Mouse (Mus musculus): ENCODE results near the gene Zfp810.
"Not testable (repeated sequence)": the region's sequence is repeated elsewhere in the genome, so short reads cannot be mapped to it uniquely, and the experiment has no call there.

Zfp810 gene

DNA sequence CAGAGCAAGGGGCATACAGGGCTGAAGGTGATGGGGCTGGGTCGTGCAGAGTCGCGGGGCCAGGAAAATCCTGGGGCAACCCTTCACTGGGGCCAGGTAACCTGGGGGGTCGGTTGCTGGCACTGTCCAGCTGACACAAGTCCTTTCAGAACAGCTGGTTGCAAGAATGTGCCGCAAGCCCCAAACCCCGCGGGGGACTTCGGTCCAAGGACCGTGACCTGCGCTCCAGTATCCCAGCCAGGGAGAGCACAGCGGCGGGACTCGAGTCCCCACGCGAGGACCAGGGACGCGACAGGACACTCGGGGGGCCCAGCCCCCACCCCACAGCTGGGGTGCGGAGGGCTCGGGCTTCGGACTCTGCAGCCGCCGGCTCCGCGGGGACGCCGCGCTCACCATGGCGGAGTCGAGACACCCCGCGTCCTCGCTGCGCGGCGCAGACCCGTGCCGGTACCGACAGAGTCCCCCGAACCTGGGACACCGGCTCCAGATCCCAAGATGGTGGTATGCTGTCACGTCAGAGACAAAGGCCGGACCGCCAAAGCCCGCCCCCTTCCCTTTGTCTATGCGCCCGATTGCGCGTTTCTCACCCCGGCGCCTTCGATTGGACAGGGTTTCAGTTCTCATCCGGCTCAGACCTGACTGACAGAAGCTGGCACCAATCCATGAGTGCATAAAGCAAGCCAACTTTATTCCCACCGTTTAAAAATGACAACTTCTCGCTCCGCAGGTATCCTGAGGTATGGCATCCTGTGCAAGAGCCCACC is at the start of gene Zfp810:
Gene Zfp810, minus strand, starts transcription at position 493 of the 764 bp plus-strand sequence.
- DNase-seq (ENCODE audit: low spot score in 2 of 2): peak; percentile 71 to 81

DNA sequence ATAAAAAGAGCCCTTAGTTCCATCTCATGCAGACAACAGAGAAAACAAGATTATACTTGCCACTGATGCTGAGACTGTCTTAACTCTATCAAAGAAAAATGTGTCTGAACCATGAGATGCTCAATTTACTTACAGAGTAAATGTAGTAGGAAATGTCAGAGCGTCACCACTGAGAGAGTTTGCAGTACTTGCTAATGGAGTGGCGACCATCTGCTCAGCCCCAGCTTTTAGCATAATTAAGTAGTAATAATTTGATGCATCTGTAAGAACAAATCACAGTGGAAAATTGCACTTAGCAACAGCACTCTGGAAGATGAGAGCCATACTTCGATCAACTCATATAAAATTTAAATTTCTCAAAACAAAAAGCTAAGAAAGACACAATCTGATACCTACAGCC is 48.5 kb upstream of the Zfp810 start:
- no peak for DNase-seq (ENCODE audit: low spot score in 2 of 2)

DNA sequence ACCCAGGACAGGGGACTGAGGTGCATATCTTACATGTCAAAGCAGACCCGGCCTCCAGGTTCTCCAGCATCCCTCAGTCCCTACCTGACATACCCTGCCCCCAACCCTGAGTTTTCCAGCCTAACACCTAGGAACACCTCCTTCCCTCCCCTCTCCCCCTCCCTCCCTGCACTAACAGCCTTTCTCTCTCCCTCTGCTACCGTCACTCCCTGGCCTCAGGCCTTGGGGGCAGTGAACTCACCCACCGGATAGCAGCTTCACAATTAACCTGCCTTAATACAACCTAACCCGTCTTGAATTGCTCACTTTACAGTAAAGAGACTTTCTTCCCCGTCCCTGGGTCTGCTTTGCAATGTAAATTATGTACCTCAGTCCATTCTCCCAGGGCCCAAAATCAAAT is 46.5 kb upstream of the Zfp810 start:
- no peak for DNase-seq (ENCODE audit: low spot score in 2 of 2)

DNA sequence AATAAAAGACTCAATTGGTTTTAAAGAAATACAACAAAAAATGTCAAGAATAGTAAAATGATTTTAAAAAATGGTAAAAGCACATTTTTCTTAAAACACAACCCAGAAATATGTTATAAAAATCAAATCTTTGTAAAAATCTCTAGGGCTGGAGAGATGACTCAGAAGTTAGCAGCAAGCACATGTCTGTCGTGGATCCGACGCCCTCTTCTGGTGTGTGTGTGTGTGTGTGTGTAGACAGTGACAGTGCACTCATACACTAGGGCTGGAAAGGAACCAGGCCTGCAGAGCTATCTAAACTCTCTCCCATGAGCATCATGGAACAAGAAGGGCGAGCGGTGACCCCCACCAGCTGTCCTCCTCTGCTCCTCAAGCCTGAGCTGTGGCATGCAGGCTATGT is 46.0 kb upstream of the Zfp810 start:
- no peak for DNase-seq (ENCODE audit: low spot score in 2 of 2)

DNA sequence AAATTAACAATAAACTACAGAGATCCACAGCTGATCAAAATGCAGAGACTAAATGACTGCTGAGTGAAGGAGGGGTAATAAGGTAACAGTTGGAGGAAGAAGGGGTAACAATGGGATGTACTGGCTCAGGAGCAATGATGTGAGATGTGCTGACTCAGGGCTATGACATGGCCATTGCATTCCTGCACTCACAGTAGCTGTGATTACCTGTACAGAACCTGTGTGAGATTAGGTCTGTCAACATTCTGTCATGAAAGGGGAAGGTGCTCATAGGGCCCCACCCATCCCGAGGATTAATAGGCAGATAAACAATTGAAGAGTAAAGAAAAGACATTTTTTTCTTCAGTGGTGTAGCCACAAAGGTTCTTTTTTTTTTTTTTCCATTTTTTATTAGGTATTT is 32.9 kb upstream of the Zfp810 start:
- no peak for DNase-seq (ENCODE audit: low spot score in 2 of 2)

DNA sequence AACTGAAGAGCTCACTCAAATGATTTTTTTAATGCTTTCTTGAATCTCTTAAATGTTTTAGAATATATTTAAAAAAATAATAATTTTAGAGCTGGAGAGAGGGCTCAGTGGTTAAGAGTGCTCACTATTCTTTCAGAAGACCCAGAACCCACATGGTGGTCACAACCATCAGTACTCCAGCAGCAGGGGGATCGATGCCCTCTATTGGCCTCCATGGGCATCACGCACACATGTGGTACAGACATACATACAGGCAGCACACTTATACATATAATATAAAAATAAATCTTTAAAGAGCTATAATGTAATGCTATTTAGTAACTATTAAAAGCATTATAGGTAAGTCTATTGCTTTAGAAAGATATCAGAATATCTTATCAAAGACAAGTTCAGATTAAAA is 29.8 kb upstream of the Zfp810 start:
- DNase-seq (ENCODE audit: low spot score in 2 of 2): no peak

DNA sequence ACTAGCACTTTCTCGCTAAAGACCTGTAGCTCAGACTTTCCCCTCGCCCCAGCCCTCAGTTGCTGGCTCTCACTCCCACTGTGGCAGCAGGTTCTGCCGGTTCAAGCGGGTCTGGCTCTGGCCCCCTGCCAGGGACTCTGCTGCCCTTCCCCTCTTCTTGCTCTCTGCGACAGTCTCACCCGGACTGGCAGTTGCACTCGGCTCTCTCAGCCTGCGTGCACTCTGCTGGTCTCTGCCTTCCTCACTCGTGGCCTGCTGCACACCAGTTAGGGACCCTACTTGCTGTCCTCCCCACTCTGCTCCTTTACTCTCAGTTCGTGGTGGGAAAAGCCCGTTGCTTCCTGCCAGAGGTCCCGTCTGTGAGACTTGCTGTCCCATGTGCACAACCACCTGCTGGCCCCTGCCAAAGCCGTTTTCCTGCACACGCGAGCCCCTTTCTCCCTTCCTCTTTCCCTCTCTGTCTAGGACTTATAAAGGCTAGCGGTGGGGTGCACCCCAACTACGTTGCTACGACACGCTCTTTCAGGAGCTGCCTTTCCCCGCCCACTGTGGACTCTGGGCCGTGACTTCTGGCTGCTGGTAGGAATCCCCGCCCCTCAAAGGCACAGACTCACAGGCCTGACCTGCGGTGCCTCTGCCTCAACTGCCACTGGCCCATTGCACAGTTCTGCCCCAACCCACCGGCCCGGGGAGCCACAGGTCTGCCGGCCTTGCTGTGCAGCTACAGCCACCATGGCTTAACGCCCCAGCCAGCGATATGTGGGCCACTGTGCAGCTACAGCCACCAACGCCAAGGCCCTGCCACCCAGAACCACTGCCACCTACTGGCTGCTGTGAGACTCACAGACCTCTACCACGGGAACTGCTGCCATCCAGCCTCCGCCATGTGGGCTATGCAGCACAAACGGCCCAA is 20.3 kb upstream of the Zfp810 start:
- DNase-seq (ENCODE audit: low spot score in 2 of 2): peak; percentile 79 to 87

DNA sequence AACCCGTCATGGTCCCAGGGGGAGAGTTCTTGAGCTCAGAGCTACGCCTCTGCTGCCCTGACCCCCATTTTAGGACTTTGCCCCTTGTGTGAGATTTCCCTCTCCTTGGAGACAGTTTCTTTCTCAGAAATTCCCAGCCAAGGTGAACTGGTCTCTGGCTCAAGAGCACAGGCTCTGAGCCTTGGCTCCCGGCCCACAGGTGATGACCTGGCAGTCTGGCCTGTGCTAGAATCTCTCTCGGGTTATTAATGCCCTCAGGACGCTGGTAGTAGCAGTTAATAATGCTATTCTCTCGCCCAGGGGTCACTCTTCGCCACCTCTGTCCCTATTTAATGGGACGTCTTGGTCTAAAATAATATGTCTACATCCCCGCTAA is 19.6 kb upstream of the Zfp810 start:
- DNase-seq (ENCODE audit: low spot score in 2 of 2): no peak

DNA sequence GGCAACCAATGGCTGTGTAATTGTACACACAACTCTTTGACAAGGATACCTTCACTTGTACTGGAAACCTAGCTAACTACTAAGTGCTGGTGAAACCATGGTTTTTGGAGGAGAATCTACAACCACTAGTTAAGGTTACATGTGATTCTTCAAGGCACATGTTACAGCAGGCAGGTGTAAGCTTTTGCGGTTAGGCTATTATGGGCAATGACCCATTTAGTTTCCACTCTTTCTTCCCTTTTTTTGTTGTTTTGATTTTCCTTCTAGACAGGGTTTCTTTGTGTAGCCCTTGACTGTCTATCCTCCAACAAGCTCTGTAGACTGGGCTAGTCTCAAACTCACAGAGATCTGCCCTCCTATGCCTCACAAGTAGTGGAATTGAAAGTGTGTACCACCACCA is 17.1 kb upstream of the Zfp810 start:
- no peak for DNase-seq (ENCODE audit: low spot score in 2 of 2)

DNA sequence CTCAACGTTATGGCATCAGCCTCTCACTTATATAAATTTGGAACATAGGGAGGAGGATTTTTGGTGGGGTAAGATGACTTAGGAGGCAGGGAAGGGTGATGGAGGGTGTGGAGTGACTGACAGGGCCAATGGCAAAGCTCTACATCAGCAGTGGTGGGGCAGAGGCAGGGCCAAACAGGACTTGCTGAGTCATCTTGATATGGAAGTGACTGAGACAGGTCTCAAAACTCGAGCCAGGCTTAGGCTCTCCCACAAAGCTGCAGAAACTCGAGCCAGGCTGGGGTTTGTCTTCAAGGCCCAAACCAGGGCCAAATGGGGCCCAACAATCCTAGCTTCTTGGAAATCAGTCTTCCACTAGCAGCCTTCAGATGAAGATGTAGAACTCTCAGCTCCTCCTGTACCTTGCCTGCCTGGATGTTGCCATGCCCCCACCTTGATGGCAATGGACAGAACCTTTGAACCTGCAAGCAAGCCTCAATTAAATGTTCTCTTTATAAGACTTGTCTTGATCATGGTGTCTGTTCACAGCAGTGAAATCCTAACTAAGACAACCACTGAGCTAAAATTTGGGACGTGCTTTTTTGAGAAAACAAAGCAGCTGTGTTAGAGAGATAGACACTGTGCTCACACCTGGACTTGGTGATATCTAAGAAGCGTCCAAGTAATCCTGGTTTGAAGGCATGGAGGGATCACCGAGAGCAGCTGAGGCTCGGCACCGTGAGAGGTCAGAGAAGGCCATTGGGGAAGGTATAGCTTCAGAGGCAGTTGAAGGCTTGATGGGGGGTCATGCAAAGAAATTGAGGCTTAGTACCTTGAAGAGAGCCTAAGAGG is 15.1 kb upstream of the Zfp810 start:
- no peak for DNase-seq (ENCODE audit: low spot score in 2 of 2)

DNA sequence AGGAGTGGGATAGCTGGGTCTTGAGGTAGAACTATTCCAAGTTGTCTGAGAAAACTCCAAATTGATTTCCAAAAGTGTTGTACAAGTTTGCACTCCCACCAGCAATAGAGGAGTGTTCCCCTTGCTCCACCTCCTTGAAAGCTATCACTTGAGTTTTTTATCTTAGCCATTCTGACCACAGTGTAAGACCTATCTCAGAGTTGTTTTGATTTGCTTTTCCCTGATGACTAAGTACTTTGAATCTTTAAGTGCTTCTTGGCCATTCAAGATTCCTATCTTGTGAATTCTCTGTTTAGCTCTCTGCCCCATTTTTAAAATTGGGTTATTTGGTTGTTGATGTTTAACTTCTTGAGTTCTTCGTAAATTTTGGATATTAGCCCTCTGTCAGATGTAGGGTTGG is 11.7 kb upstream of the Zfp810 start:
- DNase-seq (ENCODE audit: low spot score in 2 of 2): no peak

DNA sequence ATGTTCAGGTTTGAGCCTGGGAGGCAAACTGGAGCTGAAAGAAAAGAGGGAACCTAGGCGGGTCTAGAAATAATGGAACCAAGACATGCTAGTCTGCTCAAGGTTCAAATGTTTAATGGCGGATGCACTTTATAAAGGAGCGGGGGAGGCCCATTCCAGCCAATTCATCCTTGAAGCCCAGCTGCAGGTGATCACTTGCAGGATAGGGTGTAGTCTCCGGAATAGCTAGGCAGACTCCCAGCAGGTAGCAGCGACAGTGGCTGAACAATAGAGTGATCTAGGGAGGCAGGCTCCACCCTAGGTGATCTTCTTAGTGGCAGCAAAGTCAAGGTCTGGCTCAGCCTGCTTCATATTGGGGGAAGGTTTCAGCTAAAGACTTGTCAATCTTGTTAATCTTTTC is 8.6 kb upstream of the Zfp810 start:
- DNase-seq (ENCODE audit: low spot score in 2 of 2): not testable (repeated sequence)

DNA sequence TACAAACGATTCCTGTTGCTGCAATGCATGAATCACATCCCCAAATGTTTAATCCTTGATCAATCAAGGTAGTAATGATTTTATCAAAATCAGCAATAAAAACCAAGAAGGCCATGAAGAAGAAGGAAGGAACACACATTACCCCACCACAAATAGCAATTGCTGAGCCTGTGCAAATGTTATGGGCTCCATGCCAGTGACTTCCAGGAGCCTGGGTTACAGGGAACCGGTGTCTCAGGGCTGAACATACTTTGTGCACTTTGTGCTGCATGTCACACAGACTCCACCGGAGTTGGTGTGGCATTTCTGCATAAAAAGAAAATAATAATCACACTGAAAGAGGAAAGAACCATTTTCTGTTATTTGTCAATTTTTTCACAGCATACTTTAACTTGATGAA is 6.6 kb upstream of the Zfp810 start:
- DNase-seq (ENCODE audit: low spot score in 2 of 2): no peak

DNA sequence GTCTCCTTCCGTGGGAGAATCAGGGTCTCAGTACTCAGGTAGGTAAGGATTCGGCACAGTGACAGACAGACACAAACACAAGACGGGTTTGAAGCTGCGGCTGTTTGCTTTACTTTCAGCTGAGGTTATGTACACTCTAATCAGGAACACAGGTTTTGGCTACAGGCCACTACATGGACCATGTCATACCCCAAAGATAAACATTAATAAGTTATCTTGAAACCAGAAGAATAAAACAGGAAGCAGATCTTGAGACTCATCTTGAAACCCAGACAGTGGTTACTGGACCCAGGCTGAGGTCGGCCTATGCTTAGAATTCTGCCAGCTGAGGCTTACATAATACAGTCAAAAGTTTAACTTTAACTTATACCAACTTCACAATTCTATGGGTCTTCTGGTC is 5.8 kb upstream of the Zfp810 start:
- DNase-seq (ENCODE audit: low spot score in 2 of 2): no peak

DNA sequence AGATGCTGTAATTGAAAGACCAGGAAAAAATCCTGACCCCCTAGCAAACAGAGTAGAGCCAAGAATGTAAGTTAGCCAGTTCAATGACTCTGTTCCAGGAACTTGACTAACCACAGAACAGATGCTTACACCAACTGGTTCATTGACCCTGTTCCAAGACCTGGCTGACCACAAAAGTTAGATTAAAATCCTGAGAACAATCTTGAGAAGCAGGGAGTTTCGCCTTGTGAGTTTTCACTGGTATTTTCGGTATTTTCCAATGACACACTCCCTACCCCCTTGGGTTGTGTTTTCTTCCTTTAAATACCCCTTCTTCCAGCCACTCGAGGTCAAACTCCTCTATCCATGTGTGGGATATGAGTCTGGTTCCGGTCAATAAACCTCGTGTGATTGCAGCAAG is 2.2 kb upstream of the Zfp810 start:
- DNase-seq (ENCODE audit: low spot score in 2 of 2): no peak

DNA sequence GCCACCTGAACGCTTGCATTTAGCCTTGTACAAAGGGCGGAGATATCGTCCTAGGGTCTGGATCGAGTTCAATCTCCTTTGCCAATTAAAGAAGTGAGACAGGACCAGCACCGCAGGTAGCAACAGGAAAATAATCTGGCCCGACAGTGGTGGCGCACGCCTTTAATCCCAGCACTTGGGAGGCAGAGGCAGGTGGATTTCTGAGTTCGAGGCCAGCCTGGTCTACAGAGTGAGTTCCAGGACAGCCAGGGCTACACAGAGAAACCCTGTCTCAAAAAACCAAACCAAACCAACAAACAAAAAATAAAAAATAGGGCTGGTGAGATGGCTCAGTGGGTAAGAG is 443 bp upstream of the Zfp810 start:
- DNase-seq (ENCODE audit: low spot score in 2 of 2): not testable (repeated sequence)

DNA sequence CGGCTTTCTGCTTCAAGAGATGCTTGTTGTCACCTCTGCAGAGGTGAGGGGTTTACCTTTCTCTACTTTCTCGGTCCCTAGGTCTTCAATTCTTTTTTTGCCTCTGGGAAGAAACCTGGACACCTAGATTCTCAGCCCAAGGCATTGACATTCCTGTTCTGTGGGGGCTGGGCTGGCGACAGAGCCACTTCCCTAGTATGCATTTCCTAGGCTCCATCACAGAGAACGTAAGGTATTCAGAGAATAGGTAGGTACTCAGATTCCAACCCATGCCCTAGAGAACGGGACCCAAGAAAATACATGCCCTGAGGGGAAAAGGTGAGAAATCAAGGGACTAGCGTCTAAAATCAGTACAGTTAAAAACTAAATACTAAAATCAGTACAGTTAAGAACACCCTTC is 722 bp downstream of the Zfp810 start:
- no peak for DNase-seq (ENCODE audit: low spot score in 2 of 2)

DNA sequence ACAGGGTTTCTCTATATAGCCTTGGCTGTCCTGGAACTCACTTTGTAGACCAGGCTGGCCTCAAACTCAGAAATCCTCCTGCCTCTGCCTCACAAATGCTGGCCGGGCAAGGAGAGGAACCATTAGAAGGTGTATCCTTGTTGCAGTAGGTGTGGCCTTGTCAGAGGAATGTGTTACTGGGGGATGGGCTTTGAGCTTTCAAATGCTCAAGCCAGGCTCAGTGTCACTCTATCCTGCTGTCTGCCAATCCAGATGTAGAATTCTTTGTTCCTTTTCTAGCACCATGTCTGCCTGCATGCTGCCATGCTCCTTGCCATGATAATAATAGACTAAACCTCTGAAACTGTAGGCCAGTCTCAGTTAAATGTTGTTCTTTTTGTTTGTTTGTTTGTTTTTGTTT is 5.2 kb downstream of the Zfp810 start:
- DNase-seq (ENCODE audit: low spot score in 2 of 2): no peak

DNA sequence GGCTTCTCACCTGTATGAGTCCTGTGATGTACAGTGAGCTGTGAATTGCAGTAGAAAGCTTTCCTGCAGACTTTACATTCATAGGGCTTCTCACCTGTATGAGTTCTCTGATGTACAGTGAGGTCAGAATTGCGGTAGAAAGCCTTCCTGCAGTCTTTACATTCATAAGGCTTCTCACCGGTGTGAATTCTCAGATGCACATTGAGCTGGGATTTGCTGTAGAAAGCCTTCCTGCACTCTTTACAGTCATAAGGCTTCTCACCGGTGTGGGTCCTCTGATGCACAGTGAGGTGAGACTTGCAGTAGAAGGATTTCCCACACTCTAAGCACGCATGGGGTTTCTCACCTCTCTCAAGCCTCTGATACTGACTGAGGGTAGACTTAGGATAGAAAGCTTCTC is 28.7 kb downstream of the Zfp810 start:
- no peak for DNase-seq (ENCODE audit: low spot score in 2 of 2)

DNA sequence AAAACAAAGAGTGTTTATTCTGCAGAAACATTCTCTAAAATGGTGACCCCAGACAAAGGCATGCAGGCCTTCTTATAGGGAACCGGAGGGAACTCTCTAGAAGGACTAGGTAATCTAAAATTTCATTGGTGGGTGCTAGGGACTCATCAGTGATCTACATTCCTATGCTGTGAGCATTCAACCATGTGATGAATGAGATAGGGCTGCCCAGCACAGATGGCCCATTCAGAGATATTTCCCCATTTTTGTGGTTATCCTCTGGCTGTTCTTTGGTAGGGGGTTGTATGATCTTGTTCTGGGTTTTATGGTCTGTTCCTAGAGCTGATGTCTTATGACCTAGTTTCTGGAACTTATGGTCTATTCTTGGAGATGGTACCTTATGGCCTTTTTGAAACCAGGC is 38.6 kb downstream of the Zfp810 start:
- DNase-seq (ENCODE audit: low spot score in 2 of 2): no peak

DNA sequence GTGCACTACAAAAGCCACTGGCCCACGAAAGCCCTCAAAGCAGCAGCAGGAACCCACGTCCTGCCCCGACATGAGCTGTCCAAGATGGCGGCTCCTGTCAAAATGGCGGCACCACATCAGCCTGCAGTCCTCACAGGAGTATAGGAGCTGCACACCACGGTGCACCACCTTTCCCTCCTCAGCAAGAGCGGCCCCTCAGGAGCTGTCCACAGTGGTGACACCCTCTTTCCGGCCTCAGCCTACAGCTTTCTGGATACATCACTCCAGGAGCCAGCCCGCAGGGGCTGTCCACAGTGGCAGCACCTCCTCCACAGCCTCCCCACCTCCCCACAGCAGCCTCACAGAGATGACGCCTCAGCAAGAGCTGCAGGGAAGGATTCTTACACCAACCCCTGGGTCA is 44.8 kb downstream of the Zfp810 start:
- no peak for DNase-seq (ENCODE audit: low spot score in 2 of 2)

DNA sequence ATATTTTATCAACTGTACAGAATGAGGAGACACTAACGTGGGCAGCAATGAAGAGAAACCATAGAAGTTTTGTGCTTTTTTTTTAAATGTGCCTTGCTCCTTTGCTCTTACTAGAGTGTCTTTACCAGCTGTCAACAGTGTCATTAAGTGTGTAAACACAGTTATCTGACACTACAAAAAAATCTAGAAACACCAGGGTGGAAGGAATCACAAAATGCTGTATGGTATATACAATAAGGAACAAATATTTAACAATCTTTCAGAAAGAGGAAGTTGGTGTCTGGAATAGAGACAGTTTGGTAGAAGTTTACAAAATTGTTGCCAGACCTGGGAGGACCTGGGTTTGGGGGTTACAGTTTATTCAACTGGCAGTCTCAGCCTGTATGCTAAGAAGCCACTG is 45.9 kb downstream of the Zfp810 start:
- no peak for DNase-seq (ENCODE audit: low spot score in 2 of 2)

DNA sequence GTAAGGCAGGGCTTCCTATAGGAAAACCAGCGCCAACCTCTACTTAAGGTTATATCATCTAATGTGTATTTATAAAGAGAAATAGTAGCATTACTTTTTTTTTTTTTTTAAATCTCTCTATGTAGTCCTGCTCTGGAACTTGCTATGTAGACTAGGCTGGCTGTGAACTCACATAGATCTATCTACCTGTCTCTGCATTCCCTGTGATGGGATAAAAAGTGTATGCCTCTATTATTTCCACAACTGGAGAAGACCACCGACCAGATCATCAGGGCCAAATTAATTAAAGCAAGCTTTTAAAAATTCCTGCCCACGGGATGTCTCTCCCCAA is 47.4 kb downstream of the Zfp810 start:
- no peak for DNase-seq (ENCODE audit: low spot score in 2 of 2)
